Mouse (Mus musculus) layer of hippocampus, adult 9-10 months (tissue): Measurements from ENCODE around the gene Sec14l1.

Experiments used
- DNase-seq: peaks from one replicate; pipeline ENCODE4 v3.0.0; 2022; ENCODE audit warnings: low spot score

Gene Sec14l1

DNA sequence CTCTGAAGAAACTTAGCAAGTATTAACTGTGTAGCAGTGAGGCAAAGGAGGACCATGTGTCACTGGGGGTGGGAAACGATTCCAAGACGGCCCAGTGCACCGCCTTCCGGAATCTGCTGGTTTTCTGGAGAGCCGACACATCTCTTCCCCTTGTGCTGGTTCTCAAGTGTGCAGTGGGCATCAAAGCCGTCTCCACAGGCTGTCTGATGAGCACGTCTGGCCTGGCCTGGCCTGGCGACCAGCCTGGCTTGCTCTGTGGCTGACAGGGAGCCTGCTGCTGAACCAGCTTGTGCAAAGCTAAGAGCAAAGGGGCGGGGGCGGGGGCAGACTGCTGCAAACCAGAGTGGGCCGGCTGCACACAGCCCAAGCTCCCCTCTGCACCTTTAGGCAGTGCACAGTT, 14.5 kb downstream of the Sec14l1 start:
- DNase-seq = no peak

DNA sequence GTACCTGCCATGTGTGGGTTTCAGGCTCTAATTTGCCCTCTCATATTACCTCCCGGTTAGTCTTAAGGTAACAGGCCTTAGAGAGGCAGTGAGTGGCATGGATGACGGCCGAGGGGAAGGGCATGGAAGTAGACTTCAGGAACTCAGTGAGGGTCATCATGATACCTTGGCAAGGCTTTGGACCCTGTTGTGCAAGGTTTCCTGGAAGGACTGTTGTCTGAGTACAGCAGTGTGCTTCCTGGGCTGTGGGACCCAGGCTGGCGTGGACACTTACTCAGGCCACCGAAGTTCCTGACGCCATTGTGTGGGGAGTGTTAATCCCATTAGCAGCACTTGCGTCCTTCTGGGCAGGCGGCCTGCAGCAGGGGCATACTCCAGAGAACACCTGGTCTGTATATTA, 15.1 kb downstream of the Sec14l1 start:
- DNase-seq = no peak

GRCm38 (mm10) chr11:117130888-117131287, 15.9 kb downstream of the Sec14l1 start:
- no peak for DNase-seq

- DNase-seq = no peak
These were observed 16.5 kb downstream of the Sec14l1 start for GRCm38 (mm10) chr11:117131450-117131849.

DNA sequence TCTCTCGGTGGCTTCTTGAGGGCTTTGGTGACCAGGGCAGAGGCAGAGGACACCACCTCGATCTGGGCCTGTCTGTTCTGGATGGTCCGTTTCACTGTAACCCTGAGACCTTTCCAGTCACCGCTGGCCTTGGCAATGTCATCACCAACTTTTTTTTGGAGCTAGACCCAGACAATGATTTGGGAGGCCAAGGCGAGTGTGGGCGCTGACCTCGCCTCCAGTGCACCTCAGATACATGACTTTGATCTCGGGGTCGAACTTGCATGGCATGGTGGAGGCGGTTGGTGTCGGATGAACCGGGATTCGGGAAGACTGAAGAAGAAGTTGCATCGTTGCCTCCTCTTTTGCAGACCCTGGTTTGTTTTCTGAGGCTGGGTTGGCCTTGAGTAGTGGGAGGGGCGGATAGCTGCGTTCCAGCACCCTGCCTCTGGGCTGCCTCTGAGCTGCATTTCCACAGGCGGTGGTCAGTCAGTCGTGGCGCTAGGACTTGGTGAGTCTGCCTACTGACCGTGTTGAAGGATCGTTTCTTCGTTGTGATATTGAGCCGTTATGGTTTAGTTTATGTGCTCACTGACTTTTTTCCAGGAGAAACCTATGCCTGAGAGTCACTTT, 19.9 kb downstream of the Sec14l1 start:
- DNase-seq = no peak

DNA sequence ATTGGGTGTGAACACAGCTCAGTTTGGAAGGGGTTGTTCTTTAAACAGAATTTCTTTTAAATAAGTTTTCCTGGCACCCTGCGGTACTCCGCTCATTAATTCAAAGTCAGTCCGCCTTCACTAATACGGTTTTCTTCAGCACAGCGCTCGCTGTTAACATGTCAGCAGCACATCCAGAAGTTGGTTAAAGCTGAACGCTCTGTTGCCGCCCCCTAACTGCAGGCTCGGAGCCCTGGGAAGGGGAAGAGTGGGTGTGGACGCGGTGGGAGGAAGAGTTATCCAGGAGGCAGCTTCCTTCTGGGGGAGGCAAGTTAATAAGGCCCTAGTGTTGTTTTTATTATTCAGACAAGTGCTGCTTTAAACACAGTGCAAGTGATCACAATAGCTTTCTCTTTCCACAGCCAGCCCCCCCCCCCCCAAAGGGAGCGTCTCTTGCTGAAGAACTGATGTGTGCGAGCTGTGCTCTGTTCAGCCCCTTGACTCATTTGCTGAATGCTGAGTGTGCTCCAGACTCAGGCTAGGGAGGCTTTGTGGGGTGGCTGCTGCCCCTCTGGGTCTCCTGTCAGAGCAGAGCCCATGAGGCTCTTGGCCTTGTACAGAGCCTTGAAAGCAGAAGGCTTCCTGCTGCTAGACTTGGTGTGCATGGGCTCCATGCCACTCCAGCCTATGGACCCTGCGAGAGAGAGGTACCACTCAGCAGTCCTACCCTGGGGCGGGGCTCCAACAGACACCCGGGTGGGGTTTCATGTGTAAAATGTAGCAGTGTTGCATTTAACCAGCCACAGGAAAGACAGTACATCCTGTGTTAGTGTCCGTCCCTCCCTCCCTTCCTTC, 20.7 kb downstream of the Sec14l1 start:
- DNase-seq = no peak

DNA sequence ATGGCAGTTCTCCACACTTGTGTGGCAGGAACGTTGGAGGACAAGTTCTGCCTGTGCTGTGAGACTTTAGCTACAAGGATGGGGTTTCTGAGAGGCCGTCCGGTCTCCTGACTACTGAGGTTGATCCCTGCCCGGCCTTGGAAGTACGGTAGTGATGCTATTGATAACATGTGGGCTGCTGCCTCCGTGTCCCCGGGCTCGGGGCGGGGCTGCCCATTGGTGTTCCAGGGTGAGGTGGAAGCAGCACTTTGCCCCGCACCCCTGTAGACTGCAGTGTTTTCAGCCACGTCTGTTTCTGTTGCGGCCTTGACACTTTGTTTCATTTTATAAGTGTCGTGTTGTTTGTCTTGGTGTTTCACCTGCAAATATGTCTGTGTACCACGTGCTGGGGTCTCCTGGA, 21.9 kb downstream of the Sec14l1 start:
- DNase-seq = no peak

DNA sequence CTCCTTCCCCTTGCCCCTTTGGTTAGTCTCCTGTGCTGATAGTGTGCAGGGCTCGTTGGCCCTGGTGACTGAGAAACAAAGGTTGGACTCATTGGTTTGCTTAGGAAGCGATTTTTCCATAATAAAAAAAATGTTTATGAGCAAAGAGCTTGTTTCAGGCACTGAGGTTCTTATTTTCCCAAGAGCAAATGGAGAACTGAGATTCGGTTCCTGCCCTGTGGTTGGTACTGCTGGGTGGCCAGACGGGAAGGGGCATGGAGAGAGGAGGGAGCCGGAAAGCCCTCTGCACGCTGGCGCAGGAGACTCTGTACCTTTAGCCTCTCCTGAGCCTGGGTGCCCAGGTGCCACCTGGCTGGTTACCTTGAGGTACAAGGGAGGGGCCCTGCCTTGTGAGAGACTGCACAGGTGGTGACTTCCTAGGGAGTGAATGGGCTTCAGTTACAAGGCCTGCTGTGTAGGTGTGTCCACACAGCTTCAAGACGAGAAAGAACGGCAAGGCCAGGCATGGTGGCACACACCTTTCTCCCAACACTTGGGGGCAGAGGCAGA, 23.3 kb downstream of the Sec14l1 start:
- no peak for DNase-seq

DNA sequence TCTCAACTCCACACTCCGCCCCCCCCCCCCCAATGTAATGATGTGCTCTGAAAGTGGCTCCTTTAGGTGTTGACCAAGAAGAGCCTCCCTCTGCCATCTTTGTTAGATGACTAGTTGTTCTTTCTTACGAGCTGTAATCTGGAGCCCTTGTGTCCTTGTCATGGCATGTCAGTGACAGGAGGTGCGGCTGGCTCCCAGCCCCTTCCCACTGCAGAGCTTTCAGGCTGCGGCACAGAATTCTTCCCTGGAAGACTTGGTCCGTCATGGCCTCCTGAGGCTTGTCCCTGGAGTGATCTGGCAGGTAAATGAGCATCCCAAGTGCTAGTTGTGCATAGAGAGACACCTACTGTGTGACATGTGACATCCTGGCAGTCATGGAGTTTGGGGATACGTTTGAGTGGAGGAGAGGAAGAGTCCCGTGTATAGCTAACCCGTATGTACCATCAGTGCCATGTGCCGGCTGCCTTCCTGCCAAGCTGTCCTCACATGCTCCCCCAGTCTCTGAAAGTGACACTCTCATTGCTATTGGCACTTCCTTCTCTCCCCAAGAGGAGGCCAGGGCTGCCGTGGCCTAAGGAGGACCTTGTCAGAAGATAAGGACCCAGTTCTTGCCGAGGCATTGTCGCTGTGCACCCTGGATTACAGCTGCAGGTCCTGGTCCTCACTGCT, 24.0 kb downstream of the Sec14l1 start:
- no peak for DNase-seq

- DNase-seq = no peak
These were observed 26.5 kb downstream of the Sec14l1 start for GRCm38 (mm10) chr11:117141376-117142001.

DNA sequence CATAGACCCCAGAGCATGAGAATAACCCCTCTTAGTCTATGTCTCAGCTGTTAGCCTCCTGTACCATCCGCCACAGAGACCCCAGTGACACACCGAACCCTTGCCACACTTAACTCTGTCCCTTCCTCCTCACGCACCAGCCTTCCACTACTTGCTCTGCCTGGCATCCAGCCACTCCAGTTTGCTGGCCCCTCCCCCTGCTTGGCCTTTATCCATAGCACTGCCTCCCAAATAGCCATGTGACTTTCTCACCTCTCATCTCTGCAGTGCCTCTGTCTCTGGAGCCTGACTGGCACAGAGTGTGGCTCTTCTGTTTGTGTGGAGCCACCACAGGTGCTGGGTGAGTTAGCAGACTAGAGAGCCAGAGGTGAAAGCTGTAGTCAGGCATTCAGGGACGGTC, 27.5 kb downstream of the Sec14l1 start:
- no peak for DNase-seq

DNA sequence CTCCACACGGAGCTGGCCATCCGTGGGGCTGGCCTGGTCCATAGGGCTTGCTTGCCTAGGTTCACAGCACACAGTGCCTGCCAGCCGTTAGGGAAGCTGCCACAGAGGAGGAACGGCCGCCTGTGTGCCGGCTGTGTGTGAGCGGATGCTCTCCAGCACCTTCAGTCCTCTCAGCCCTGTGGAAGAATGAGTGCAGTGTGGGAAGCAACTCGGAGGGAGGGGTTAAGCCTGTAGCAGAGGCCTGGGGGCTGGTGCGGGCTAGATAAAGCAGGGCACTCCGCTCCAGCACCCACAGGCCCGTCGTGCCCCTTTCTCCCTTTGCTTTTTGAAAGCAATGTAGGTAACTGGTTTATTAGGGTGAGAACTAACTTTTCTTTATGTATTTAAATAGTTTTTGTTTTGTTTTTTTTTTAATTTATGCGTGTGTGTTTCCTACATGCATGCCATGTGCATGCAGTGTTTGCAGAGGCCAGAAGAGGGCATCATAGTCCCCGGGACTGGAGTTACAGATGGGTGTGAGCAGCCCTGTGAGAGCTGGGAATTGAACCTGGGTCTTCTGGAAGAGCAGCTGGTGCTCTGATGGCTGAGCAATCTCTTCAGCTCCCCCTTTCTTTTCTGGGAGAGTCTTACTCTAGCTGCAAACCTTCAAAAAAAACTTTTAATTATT, 30.6 kb downstream of the Sec14l1 start:
- no peak for DNase-seq

GRCm38 (mm10) chr11:117146118-117146506, 31.1 kb downstream of the Sec14l1 start:
- DNase-seq = no peak

- DNase-seq = no peak
These were observed 32.0 kb downstream of the Sec14l1 start for GRCm38 (mm10) chr11:117146776-117147536.

GRCm38 (mm10) chr11:117148893-117149685, 34.1 kb downstream of the Sec14l1 start:
- no peak for DNase-seq

GRCm38 (mm10) chr11:117150467-117150966, 35.5 kb downstream of the Sec14l1 start:
- no peak for DNase-seq

- DNase-seq = no peak
These were observed 36.5 kb downstream of the Sec14l1 start for GRCm38 (mm10) chr11:117151461-117151860.

DNA sequence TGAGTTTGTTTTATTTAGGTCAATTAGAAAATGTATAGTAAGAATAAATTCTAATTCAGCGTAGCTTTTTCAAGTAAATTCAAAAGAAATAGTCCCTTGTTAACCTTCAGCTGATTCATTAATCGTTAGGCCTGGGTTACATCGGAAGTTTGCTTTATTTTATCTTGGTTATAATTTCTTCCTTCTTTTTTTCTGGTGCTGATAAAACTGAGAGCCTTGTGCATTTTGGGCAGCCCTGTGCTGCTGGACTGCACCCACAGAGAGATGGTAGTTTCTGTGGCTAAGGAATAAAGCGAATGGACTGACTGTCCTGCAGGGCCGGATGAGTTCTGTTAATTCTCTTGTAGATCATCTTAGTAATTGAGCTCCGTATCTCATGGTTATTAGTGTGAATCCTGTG, 37.6 kb downstream of the Sec14l1 start:
- DNase-seq = no peak

DNA sequence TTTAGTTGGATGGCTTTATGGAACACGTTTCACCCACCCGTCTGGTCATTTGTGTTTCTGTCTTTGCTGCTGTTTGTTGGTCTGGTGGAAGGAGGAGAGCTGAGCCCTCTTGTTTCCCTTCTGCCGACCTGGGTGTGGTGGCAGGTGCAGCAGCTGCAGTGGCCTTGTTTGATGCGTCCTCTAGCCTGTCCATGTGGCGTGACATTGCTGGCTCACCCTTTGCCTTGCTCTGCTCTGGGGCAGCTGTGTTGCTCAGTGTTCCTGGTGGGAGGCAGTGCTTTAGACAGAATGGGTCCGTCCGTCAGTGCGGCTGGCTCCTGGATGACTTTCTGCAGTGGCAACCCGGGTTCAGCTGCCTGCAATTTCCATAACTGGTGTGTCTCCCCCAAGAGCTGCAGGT, 38.6 kb downstream of the Sec14l1 start:
- no peak for DNase-seq
